Mouse (Mus musculus): ENCODE measurements at regions not wholly inside any gene's neighbourhood (a gene's known extent, or its start where the extent isn't known, plus 50 kb on each side); places are given as distances from the start of the nearest gene placed in this dataset.

DNA sequence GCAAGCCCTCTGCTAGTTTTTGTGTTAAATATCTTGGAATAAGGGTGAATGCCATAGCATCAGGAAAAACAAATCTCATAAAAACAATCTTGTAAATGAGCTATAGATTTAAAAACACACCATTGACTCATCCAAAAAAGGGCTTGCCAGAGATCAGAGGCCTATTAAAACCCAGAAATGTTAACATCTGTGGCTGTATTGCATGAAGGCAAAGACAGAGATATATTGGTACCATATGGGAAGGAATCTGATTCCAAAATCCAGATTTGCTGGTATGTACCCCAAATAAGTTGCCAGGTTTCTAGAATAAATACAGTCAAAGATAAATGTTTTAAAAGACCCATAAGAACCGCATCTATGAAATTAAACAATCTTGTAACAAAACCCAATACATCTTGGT lies 404.4 kb upstream of the BC052040 start:
- TF ChIP-seq POLR2A (IDR thresholded peaks at IDR 0.05; ENCODE audit: borderline replicate concordance, extremely low read depth, insufficient read depth, insufficient read length, poor library complexity, severe bottlenecking): no peak
- TF ChIP-seq CTCF (IDR thresholded peaks at IDR 0.05; ENCODE audit: borderline replicate concordance, extremely low read depth, insufficient read depth, insufficient read length): no peak

Measured in brain, embryonic 14.5 days (tissue).